Mouse (Mus musculus) midbrain, embryonic 12.5 days (tissue): Measurements from ENCODE around the gene Rnf183. TPM values are rescaled to one million over a fixed set of nuclear protein-coding genes. Genes with fewer than 3 reads are reported as not detected.

Experiments
- ATAC-seq: fragments of 200-750 bp; cut with Nextera tagmentation; 2 replicates; pipeline ENCODE4 v1.8.0; 2017; ENCODE audit warnings: low read depth, moderate TSS enrichment, moderate library complexity; ENCODE audit not compliant: low FRiP score
- H3K27ac ChIP-seq: fragments of 300-500 bp; sonication (generic); replicated peaks from 2 replicates; pipeline ENCODE4 v1.5.1; 2016; ENCODE audit warnings: mild to moderate bottlenecking
- H3K27me3 ChIP-seq: fragments of 300-500 bp; sonication (generic); 2 replicates; pipeline ENCODE4 v1.6.1; 2016; ENCODE audit warnings: mild to moderate bottlenecking
- H3K36me3 ChIP-seq: fragments of 300-500 bp; sonication (generic); 2 replicates; pipeline ENCODE4 v1.6.1; 2016
- H3K4me1 ChIP-seq: fragments of 300-500 bp; sonication (generic); 2 replicates; pipeline ENCODE4 v1.6.1; 2016
- H3K4me2 ChIP-seq: fragments of 300-500 bp; sonication (generic); replicated peaks from 2 replicates; pipeline ENCODE4 v1.6.1; 2016; ENCODE audit warnings: mild to moderate bottlenecking, moderate library complexity
- H3K4me3 ChIP-seq: fragments of 300-500 bp; sonication (generic); 2 replicates; pipeline ENCODE4 v1.5.1; 2016; ENCODE audit warnings: mild to moderate bottlenecking
- H3K9ac ChIP-seq: fragments of 300-500 bp; sonication (generic); replicated peaks from 2 replicates; pipeline ENCODE4 v1.6.1; 2016; ENCODE audit warnings: mild to moderate bottlenecking, moderate library complexity
- H3K9me3 ChIP-seq: fragments of 300-500 bp; sonication (generic); 2 replicates; pipeline ENCODE4 v1.6.1; 2016; ENCODE audit warnings: mild to moderate bottlenecking
- WGBS: fragments of 180-500 bp; shearing (Covaris S2); methylation state at CpG from one replicate; pipeline ENCODE4 v1.1.7; 2016; 5-methylcytosine and 5-hydroxymethylcytosine counted together
- polyA plus RNA-seq: library from polyadenylated mRNA; unstranded; fragments of >200 nt; fragmentation: Nextera tagmentation; extraction: Ambion mirVana; gene quantifications from 2 replicates; pipeline ENCODE4 v1.2.1, GENCODE M21; 2016

Rnf183 gene
- polyA plus RNA-seq, 1 experiment from 2014 or later = 0.13 TPM

DNA sequence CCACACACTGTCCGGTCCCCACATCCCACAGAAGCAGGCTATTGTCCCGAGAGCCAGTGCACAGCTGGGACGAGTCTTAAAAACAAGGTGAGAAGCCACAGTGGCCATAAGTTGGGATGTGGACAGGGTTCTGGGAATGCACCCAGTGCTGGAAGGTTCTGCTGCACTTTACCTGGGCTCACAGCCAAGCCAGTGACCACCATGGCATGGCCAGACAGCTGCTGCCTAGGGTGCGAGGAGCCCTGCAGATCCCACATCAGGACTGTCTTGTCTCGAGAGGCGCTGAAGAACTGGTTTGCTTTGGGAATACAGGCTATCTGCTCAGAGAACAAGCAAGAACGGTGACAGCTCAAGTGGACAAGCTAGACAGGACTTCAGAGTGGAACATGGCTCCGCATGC is 25.3 kb upstream of the Rnf183 start:
- 95% methylated on average over 8 of the region's 8 CpGs for WGBS
- no peaks in the 10 kb centered on the region for H3K27me3 ChIP-seq
- no peak overlapping the region for H3K4me2 ChIP-seq
- ATAC-seq = no peak
- H3K4me3 ChIP-seq = no peak overlapping the region
- H3K9ac ChIP-seq = no peak overlapping the region
- H3K27ac ChIP-seq = no peak overlapping the region
- H3K9me3 ChIP-seq = no peaks in the 10 kb centered on the region
- 0 out of 2 replicates have a peak, but pooled peaks cover 12% of the 10 kb centered on the region for H3K36me3 ChIP-seq
- H3K4me1 ChIP-seq = no peaks in the 10 kb centered on the region

DNA sequence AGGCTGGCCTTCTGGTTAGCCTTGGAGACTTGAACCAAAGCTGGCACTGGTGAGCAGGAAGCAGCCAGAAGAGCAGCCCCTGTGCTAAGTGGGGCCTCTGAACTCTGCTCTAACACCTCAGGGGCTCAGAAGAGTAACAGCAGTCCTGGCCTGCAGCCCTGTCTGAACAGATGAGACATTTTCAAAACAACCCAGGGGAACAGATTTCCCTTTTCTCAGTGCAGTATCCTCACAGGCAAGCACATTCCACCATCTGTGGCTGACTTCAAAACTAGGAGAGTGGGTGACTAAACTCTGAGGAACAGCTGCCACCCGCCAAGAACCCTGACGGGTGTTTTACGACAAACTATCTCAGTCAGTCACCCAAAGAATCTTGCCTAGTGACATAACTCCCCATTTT is 24.0 kb upstream of the Rnf183 start:
- Histone ChIP-seq H3K36me3 (0 out of 2 replicates have a peak, but pooled peaks cover 12% of the 10 kb centered on the region), H3K4me1 (no peaks in the 10 kb centered on the region), H3K9ac (no peak overlapping the region), H3K27me3 (no peaks in the 10 kb centered on the region), H3K4me2 (no peak overlapping the region), H3K9me3 (no peaks in the 10 kb centered on the region), H3K4me3 (no peak overlapping the region), H3K27ac (no peak overlapping the region)
- 97% methylated on average over 3 of the region's 3 CpGs for WGBS
- no peak for ATAC-seq

DNA sequence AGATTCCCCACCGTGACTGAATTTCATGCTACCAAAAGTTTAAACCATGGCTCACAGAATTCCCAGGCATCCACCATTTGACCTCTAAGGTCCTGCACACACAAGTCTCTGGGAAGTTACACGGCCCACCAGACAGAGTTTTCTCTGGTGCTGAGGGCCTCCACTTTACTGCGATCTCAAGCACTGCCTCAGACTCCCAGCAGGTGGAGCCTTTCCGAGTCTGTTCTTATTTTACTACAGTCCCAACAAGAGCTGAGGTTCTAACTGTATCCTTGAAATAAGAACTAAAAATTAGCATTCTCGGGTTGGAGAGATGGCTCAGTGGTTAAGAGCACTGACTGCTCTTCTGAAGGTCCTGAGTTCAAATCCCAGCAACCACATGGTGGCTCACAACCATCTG is 19.9 kb upstream of the Rnf183 start:
- Histone ChIP-seq H3K4me3 (no peak overlapping the region), H3K4me2 (no peak overlapping the region), H3K4me1 (no peaks in the 10 kb centered on the region), H3K27me3 (no peaks in the 10 kb centered on the region), H3K9ac (no peak overlapping the region; the same call in 1 of the 2 replicates), H3K27ac (no peak overlapping the region), H3K9me3 (no peaks in the 10 kb centered on the region), H3K36me3 (0 out of 2 replicates have a peak, but pooled peaks cover 6% of the 10 kb centered on the region)
- ATAC-seq = no peak
- WGBS = 65% methylated on average over 5 of the region's 5 CpGs

DNA sequence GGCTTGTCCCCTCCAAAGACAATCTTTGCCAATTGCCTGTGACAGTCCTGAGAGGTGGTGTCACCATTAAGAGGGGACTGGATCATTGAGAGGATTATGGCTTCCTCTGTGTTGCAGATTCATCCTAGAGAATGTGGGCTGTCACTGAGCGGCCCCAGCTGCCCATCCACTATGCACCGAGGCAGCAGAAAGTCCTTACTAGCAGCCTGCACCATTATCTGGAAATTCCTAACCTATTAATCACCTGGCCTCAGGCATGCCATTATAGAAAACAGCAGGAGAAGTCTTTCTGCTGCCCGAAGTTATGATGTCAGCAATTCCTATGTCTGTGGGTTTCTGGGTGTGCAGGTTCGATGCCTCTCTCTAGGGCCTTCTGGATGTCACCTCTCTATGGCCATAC is 5.9 kb upstream of the Rnf183 start:
- Histone ChIP-seq H3K4me1 (no peaks in the 10 kb centered on the region), H3K9me3 (peaks cover 6% of the 10 kb centered on the region; the same call in 1 of the 2 replicates), H3K27me3 (no peaks in the 10 kb centered on the region), H3K4me2 (no peak overlapping the region), H3K9ac (no peak overlapping the region), H3K27ac (no peak overlapping the region), H3K36me3 (no peaks in the 10 kb centered on the region), H3K4me3 (no peak overlapping the region)
- 88% methylated on average over 4 of the region's 4 CpGs for WGBS
- no peak for ATAC-seq

DNA sequence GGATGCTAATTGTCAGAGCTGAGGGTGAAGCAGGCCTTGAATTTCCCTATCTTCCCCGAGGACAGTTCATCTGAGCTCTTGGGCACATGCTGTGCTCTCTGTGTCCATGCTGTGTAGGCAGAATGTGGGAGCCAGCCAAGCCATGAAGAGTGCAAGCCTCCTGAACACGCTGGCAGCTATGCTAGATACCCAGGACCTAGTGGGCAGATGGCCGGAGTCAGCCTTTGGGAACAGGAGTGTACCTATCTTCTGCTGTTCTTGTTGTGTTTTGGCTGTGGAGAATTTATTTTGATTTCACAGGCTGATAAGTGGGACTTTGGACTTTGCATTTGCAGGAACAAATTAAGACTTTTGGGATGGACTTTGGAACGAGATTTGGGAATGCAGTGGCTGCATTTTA is 5.5 kb upstream of the Rnf183 start:
- no peaks in the 10 kb centered on the region for H3K4me1 ChIP-seq
- no peak overlapping the region for H3K27ac ChIP-seq
- H3K36me3 ChIP-seq = no peaks in the 10 kb centered on the region
- no peak overlapping the region for H3K4me2 ChIP-seq
- peaks cover 6% of the 10 kb centered on the region; the same call in 1 of the 2 replicates for H3K9me3 ChIP-seq
- no peaks in the 10 kb centered on the region for H3K27me3 ChIP-seq
- no peak for ATAC-seq
- WGBS = 75% methylated on average over 4 of the region's 4 CpGs
- no peak overlapping the region for H3K9ac ChIP-seq
- no peak overlapping the region for H3K4me3 ChIP-seq

DNA sequence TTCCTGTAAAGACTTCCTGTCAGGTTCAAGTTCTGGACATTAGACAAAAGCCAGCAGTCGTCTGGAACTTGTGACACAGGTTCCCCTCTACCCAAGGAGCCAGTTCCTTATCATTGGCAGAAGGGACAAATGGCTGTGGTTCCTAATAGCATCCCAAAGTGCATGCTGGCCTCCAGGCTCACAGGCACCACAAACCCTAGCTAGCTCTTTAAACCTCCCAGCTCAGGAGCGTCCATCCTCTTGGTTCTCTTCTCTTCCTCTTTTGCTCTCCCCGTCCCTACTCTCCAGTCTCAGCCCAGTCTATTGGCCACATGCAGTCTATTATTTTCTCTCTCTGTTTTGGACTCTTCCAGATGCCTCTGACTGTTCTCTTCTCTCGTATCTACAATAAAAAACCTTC is 4.7 kb upstream of the Rnf183 start:
- no peaks in the 10 kb centered on the region for H3K36me3 ChIP-seq
- no peaks in the 10 kb centered on the region for H3K4me1 ChIP-seq
- H3K27me3 ChIP-seq = no peaks in the 10 kb centered on the region
- H3K9ac ChIP-seq = no peak overlapping the region
- no peak overlapping the region for H3K4me2 ChIP-seq
- ATAC-seq = no peak
- H3K27ac ChIP-seq = no peak overlapping the region
- H3K9me3 ChIP-seq = peaks cover 6% of the 10 kb centered on the region; the same call in 1 of the 2 replicates
- no peak overlapping the region for H3K4me3 ChIP-seq
- 71% methylated on average over 4 of the region's 4 CpGs for WGBS

DNA sequence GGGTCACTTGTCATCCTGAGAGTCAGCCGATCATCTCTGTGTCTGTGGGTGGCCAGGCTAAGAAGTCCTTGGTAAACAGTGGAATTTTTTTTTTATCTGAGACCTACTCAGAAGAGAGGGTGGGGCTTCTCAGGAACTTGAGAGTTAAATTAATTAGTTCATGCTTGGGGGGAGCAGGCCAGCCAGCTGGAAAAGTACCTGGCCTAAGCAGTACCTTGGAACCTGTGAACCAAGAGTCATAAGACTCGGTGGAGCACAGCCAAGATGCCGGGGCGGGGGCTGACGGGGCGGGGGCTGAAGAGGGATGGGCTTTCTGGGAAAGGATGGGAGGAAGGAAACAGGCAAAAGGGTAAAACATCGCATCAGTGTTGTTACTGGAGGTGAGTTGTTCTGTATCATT is 2.8 kb upstream of the Rnf183 start:
- no peaks in the 10 kb centered on the region for H3K36me3 ChIP-seq
- H3K4me1 ChIP-seq = no peaks in the 10 kb centered on the region
- peaks cover under 1% of the 10 kb centered on the region; the same call in 1 of the 2 replicates for H3K9me3 ChIP-seq
- no peak overlapping the region for H3K9ac ChIP-seq
- 84% methylated on average over 7 of the region's 7 CpGs for WGBS
- no peak for ATAC-seq
- H3K4me2 ChIP-seq = no peak overlapping the region
- no peak overlapping the region for H3K4me3 ChIP-seq
- no peak overlapping the region for H3K27ac ChIP-seq
- no peaks in the 10 kb centered on the region for H3K27me3 ChIP-seq

DNA sequence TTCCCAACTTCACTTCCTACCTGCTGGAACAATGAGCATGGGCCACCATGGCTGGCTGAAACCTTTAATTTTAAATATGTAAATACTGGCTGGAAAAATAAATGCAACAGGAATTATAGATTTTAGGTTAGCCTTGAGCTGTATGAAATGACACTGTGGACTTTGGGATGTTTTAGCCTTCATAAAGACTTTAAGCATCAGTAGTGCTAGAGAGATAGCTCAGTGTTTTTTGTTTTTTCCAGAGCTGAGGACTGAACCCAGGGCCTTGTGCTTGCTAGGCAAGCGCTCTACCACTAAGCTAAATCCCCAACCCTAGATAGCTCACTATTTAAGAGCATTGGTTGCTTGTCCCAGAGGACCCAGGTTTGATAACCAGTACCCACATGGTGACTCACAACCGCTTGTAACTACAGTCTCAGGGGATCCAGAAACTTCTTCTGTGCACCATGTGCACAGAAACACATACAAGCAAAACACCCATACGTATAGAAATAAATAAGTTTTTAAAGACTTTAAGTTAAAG is 2.3 kb upstream of the Rnf183 start:
- no peak overlapping the region for H3K4me3 ChIP-seq
- 89% methylated on average over 3 of the region's 3 CpGs for WGBS
- H3K4me2 ChIP-seq = no peak overlapping the region
- no peak overlapping the region for H3K27ac ChIP-seq
- no peaks in the 10 kb centered on the region for H3K4me1 ChIP-seq
- H3K9ac ChIP-seq = no peak overlapping the region
- H3K9me3 ChIP-seq = no peaks in the 10 kb centered on the region
- no peaks in the 10 kb centered on the region for H3K27me3 ChIP-seq
- H3K36me3 ChIP-seq = no peaks in the 10 kb centered on the region
- ATAC-seq = no peak

DNA sequence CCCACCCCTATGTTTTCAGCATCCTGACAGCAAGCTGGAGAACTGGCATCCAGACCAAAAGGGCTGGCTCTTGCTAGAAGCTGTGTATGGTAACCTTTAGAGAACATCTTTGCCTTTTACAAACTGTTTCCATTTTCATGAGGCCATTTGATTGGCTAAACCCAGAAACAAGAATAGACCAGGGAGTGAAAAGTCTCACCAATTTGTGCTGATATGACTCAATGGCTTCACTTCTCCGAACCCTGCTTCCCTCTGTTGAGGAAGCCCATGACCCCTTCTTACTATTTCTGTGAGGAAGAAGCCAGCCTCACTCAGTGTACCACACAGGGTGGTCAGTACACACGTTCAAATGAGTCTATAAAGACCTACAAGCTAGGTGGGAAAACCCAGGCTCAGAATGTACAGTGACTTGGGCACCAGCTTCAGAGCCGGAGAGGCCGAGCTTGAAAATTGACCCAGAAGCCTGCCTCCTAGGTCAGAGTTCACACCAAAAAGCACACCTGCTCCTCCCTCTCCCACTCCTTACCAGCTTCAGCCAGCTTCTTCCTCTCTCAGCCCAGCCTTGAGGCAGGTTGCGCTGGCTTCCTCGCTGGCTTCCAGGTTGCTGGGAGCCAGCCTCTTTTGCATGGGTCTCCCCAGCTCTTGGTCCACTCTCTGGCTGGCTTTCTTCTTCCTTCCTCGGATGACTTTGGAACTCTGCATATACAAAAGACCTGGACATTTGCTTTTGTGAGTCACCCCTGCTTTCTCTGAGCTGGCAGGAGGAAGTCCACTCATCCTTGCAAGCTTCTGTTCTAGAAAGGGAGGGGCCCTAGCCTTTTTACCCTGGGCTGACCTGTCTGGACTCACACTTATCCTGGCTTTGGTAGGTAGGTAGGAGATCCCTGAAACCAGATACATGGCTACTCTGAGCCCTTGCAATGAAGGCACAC is 847 bp downstream of the Rnf183 start:
- Histone ChIP-seq H3K36me3 (no peaks in the 10 kb centered on the region), H3K4me2 (no peak overlapping the region), H3K27me3 (no peaks in the 10 kb centered on the region), H3K4me1 (no peaks in the 10 kb centered on the region), H3K4me3 (no peak overlapping the region), H3K27ac (no peak overlapping the region), H3K9ac (no peak overlapping the region), H3K9me3 (no peaks in the 10 kb centered on the region)
- no peak for ATAC-seq
- 83% methylated on average over 7 of the region's 7 CpGs for WGBS

DNA sequence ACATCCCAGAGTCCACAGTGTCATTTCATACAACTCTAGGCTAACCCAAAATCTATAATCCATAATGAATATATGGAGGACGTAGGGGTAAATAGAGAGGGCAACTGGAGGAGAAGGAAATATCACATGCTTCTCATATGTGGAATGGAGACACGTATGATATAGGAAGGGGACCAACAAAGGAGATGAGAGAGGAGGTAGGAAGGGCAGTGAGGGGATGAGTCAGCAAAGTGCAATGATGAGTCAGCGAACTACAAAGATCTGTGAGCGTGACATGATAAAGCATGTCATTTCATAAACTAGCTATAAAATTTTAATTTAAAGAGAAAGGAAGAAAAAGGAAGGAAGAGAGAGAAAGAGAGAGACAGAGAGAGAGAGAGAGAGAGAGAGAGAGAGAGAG is 3.5 kb downstream of the Rnf183 start:
- no peak for ATAC-seq
- Histone ChIP-seq H3K4me3 (no peak overlapping the region), H3K4me2 (no peak overlapping the region), H3K4me1 (no peaks in the 10 kb centered on the region), H3K9ac (no peak overlapping the region), H3K36me3 (peaks cover 1% of the 10 kb centered on the region; the same call in 1 of the 2 replicates), H3K9me3 (no peaks in the 10 kb centered on the region), H3K27ac (no peak overlapping the region), H3K27me3 (no peaks in the 10 kb centered on the region)
- WGBS = 86% methylated on average over 4 of the region's 4 CpGs

DNA sequence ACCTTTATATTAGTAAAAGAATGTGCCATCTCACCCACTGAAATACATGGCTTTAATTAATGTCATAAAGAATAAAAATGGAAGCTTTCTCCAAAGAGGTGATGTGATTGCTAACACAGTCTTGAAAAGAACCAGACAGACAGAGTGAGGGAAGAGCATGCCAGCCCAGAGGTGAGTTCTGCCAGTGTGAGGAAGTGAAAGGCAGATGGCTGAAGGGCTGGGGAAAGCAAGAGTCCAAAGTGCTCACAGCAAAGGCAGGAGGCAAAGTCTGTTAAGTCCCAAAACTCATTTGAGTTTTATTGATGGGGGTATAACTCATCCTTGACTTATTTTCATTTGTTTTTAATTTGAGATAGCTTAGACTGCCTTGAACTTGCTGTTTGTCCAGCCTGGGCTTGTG is 4.4 kb downstream of the Rnf183 start:
- Histone ChIP-seq H3K27me3 (no peaks in the 10 kb centered on the region), H3K9ac (no peak overlapping the region), H3K9me3 (no peaks in the 10 kb centered on the region), H3K4me1 (no peaks in the 10 kb centered on the region), H3K36me3 (peaks cover 7% of the 10 kb centered on the region), H3K4me3 (no peak overlapping the region), H3K4me2 (no peak overlapping the region), H3K27ac (no peak overlapping the region)
- no peak for ATAC-seq

DNA sequence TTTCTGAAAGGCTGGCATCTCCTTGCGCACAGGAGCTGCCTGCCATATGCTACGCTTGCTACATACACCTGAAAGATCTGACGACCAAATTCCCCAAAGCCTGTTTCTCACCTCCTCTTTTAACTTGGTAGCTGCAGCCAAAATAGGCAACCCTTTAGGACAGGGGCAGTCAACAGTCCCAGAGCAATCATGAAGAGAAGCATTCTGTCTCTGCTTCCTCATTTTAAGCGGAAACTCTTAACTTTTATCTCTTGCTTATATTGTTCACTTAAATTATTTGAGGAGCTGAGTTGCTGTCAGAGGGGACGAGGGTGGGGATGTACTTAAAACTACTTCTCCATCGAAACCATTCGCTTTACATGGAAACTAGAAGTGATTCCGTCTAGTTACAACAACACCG is 5.4 kb downstream of the Rnf183 start:
- no peak overlapping the region for H3K4me2 ChIP-seq
- peaks cover 17% of the 10 kb centered on the region for H3K36me3 ChIP-seq
- WGBS = 90% methylated on average over 9 of the region's 9 CpGs
- ATAC-seq = no peak
- H3K9ac ChIP-seq = no peak overlapping the region
- H3K9me3 ChIP-seq = no peaks in the 10 kb centered on the region
- H3K4me3 ChIP-seq = no peak overlapping the region
- no peaks in the 10 kb centered on the region for H3K27me3 ChIP-seq
- no peak overlapping the region for H3K27ac ChIP-seq
- H3K4me1 ChIP-seq = no peaks in the 10 kb centered on the region
